Mouse (Mus musculus) MEL (cell line): ENCODE data around the gene Acod1. TPM values are rescaled to one million over a fixed set of nuclear protein-coding genes. Genes with fewer than 3 reads are reported as not detected.

Experiments
- DNase-seq: peaks from one replicate; pipeline ENCODE4 v3.0.0; 2011; ENCODE audit warnings: low read depth, low spot score
- H3K27ac ChIP-seq: 2 replicates; pipeline ENCODE4 v1.5.1; 2012; ENCODE audit warnings: low read depth, mild to moderate bottlenecking, control low read depth, low read length, moderate library complexity; ENCODE audit not compliant: control insufficient read depth
- H3K27me3 ChIP-seq, 2 experiments: fragments of 150-350 bp in 1 of 2; sonication (generic) in 1 of 2; 2 replicates each; pipeline ENCODE4 v1.6.1; 2012; ENCODE audit warnings: low read length in 2 of 2, mild to moderate bottlenecking in 2 of 2, improper control_type of control experiment in 1 of 2, moderate library complexity in 1 of 2; ENCODE audit not compliant: insufficient read depth in 2 of 2, control insufficient read depth in 1 of 2
- H3K36me3 ChIP-seq, 2 experiments: 2 replicates each; pipeline ENCODE4 v1.6.1; 2012 to 2014; ENCODE audit warnings: low read length in 2 of 2, improper control_type of control experiment in 1 of 2, inconsistent platforms in 1 of 2, mild to moderate bottlenecking in 1 of 2; ENCODE audit not compliant: insufficient read depth in 2 of 2, control insufficient read depth in 1 of 2
- H3K4me1 ChIP-seq, 2 experiments: fragments of 150-350 bp in 1 of 2; sonication (generic) in 1 of 2; 2 replicates each; pipeline ENCODE4 v1.6.1; 2012; ENCODE audit warnings: low read length in 2 of 2, improper control_type of control experiment in 1 of 2, mild to moderate bottlenecking in 1 of 2; ENCODE audit not compliant: insufficient read depth in 2 of 2, control insufficient read depth in 1 of 2
- H3K4me3 ChIP-seq, 2 experiments: fragments of 150-350 bp in 1 of 2; sonication (generic) in 1 of 2; 2 replicates each; pipeline ENCODE4 v1.5.1; 2012; ENCODE audit warnings: low read depth in 2 of 2, low read length in 2 of 2, mild to moderate bottlenecking in 2 of 2, moderate library complexity in 2 of 2, control low read depth in 1 of 2, improper control_type of control experiment in 1 of 2; ENCODE audit not compliant: control insufficient read depth in 1 of 2, insufficient read depth in 1 of 2
- H3K79me2 ChIP-seq: 2 replicates; pipeline ENCODE4 v1.6.1; 2012; ENCODE audit warnings: mild to moderate bottlenecking, low read length, moderate library complexity; ENCODE audit not compliant: control insufficient read depth, poor library complexity, insufficient read depth
- H3K9ac ChIP-seq: 2 replicates; pipeline ENCODE4 v1.6.1; 2012; ENCODE audit warnings: low read depth, mild to moderate bottlenecking, control low read depth, low read length, moderate library complexity; ENCODE audit not compliant: control insufficient read depth, poor library complexity, severe bottlenecking
- H3K9me3 ChIP-seq: fragments of 150-350 bp; sonication (generic); replicated peaks from 2 replicates; pipeline ENCODE4 v1.6.1; 2012; ENCODE audit warnings: mild to moderate bottlenecking, low read length, improper control_type of control experiment, moderate library complexity; ENCODE audit not compliant: insufficient read depth
- CHD2 ChIP-seq: IDR thresholded peaks from 2 replicates; pipeline ENCODE4 v1.6.1; 2011; ENCODE audit warnings: low read length, improper control_type of control experiment
- CTCF ChIP-seq, 3 experiments: IDR thresholded peaks in 2 of 3; conservative IDR thresholded peaks in 1 of 3; 2 replicates each; pipeline ENCODE4 v1.5.1; 2011 to 2012; ENCODE audit warnings: low read length in 3 of 3, low read depth in 2 of 3, mild to moderate bottlenecking in 2 of 3, improper control_type of control experiment in 1 of 3, inconsistent platforms in 1 of 3, mixed read lengths in 1 of 3, moderate library complexity in 1 of 3; ENCODE audit not compliant: control insufficient read depth in 1 of 3, insufficient read depth in 1 of 3, poor library complexity in 1 of 3, severe bottlenecking in 1 of 3
- E2F4 ChIP-seq: IDR thresholded peaks from 2 replicates; pipeline ENCODE4 v1.6.1; 2011; ENCODE audit warnings: low read depth, low read length, improper control_type of control experiment, borderline replicate concordance
- GABPA ChIP-seq: IDR thresholded peaks from 2 replicates; pipeline ENCODE4 v1.6.1; 2012; ENCODE audit warnings: low read depth, mild to moderate bottlenecking, inconsistent platforms, low read length, improper control_type of control experiment, moderate library complexity
- JUND ChIP-seq: IDR thresholded peaks from 2 replicates; pipeline ENCODE4 v1.6.1; 2011; ENCODE audit warnings: low read depth, mild to moderate bottlenecking, improper control_type of control experiment, low read length
- MAX ChIP-seq: IDR thresholded peaks from 2 replicates; pipeline ENCODE4 v1.6.1; 2011; ENCODE audit warnings: low read length, improper control_type of control experiment
- MAZ ChIP-seq: IDR thresholded peaks from 2 replicates; pipeline ENCODE4 v1.6.1; 2012; ENCODE audit warnings: low read depth, mild to moderate bottlenecking, inconsistent platforms, low read length, improper control_type of control experiment
- MYB ChIP-seq: IDR thresholded peaks from 2 replicates; pipeline ENCODE4 v1.6.1; 2011; ENCODE audit warnings: mild to moderate bottlenecking, low read depth, low read length, improper control_type of control experiment
- NELFE ChIP-seq: IDR thresholded peaks from 2 replicates; pipeline ENCODE4 v1.6.1; 2011; ENCODE audit warnings: low read depth, low read length, improper control_type of control experiment
- POLR2AphosphoS5 ChIP-seq: IDR thresholded peaks from 2 replicates; pipeline ENCODE4 v1.6.1; 2012; ENCODE audit warnings: low read depth, borderline replicate concordance, mild to moderate bottlenecking, inconsistent platforms, low read length, moderate library complexity, mixed read lengths
- RAD21 ChIP-seq: IDR thresholded peaks from 2 replicates; pipeline ENCODE4 v1.6.1; 2011; ENCODE audit warnings: mild to moderate bottlenecking, low read depth, low read length, improper control_type of control experiment
- RCOR1 ChIP-seq: IDR thresholded peaks from 2 replicates; pipeline ENCODE4 v1.6.1; 2012; ENCODE audit warnings: low read depth, mild to moderate bottlenecking, inconsistent platforms, low read length, improper control_type of control experiment
- TCF12 ChIP-seq: IDR thresholded peaks from 2 replicates; pipeline ENCODE4 v1.6.1; 2014; ENCODE audit warnings: low read depth, mild to moderate bottlenecking, inconsistent platforms, low read length, improper control_type of control experiment, moderate library complexity
- USF1 ChIP-seq: IDR thresholded peaks from 2 replicates; pipeline ENCODE4 v1.6.1; 2014; ENCODE audit warnings: low read depth, mild to moderate bottlenecking, inconsistent platforms, low read length, improper control_type of control experiment, moderate library complexity
- USF2 ChIP-seq, 2 experiments: IDR thresholded peaks; 2 replicates each; pipeline ENCODE4 v1.6.1; 2011 to 2012; ENCODE audit warnings: improper control_type of control experiment in 2 of 2, low read length in 2 of 2, borderline replicate concordance in 1 of 2, inconsistent platforms in 1 of 2, low read depth in 1 of 2, mild to moderate bottlenecking in 1 of 2; ENCODE audit not compliant: insufficient read depth in 1 of 2
- ZMIZ1 ChIP-seq: IDR thresholded peaks from 2 replicates; pipeline ENCODE4 v1.6.1; 2012; ENCODE audit warnings: low read depth, mild to moderate bottlenecking, inconsistent platforms, low read length, improper control_type of control experiment, moderate library complexity
- polyA plus RNA-seq, 2 experiments: library from polyadenylated mRNA; stranded (reverse) in 1 of 2; unstranded in 1 of 2; fragments of >175 nt in 1 of 2; fragments of >200 nt in 1 of 2; gene quantifications; 2 replicates each; pipeline versions ENCODE4 v1.2.1 to v1.2.4; 2012; ENCODE audit warnings: low replicate concordance in 2 of 2, low read depth in 1 of 2; ENCODE audit not compliant: insufficient read length in 2 of 2, insufficient read depth in 1 of 2, missing spikeins in 1 of 2
- total RNA-seq: library from RNA; depleted of rRNA; stranded (reverse); fragments of 300-350 nt; gene quantifications from 2 replicates; pipeline ENCODE4 v1.2.3, GENCODE M21; 2012

Acod1 gene
- total and polyA plus RNA-seq, 3 experiments: not detected

- Histone ChIP-seq H3K36me3 (peaks cover 0 to 6% of the 10 kb centered on the region in 2 experiments; a peak in 2 of 4 replicates), H3K4me3 (no peak overlapping the region), H3K9me3 (no peaks in the 10 kb centered on the region), H3K27me3 (no peaks in the 10 kb centered on the region), H3K79me2 (peaks cover 2% of the 10 kb centered on the region; the same call in 1 of the 2 replicates), H3K9ac (no peak overlapping the region), H3K4me1 (no peaks in the 10 kb centered on the region; a peak in 1 of 4 replicates), H3K27ac (no peak overlapping the region)
- TF ChIP-seq RAD21 (no peak), POLR2AphosphoS5 (no peak), E2F4 (no peak), MAZ (no peak), CHD2 (no peak), GABPA (no peak), CTCF (IDR thresholded peaks at IDR 0.05 in 2 of 3, conservative IDR thresholded peaks at IDR 0.05 in 1 of 3; ENCODE audit: control insufficient read depth in 1 of 3, insufficient read depth in 1 of 3, low read depth in 2 of 3, low read length in 3 of 3, poor library complexity in 1 of 3, severe bottlenecking in 1 of 3) (no peak), USF1 (no peak), TCF12 (no peak), MAX (no peak), JUND (no peak), MYB (no peak), RCOR1 (no peak)
- no peak for DNase-seq
Measured at GRCm38 (mm10) chr14:103072731-103073130, 26.0 kb downstream of the Acod1 start.

DNA sequence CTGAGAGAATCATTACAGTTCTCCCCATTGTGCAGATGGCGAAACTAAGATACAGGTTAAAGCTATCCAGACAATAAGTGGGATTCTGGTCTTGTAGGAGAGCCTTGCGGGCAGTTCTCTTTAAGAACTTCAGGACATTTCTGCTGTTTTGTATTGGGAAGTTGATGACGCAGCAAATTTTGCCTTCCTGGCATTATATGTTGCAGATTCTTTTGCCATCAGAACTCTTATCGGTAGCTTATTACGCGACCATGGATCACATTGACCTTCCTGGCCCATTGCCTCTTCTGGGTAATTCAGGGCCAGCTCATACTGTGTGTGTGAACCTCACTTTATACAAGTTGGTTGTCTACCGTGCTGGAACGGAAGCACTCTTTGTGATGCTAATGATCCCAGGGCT is 27.0 kb downstream of the Acod1 start:
- no peaks in the 10 kb centered on the region for H3K27me3 ChIP-seq
- no peak for DNase-seq
- no peak overlapping the region for H3K9ac ChIP-seq
- peaks cover 0 to 5% of the 10 kb centered on the region in 2 experiments; a peak in 2 of 4 replicates for H3K36me3 ChIP-seq
- no peaks in the 10 kb centered on the region; a peak in 1 of 4 replicates for H3K4me1 ChIP-seq
- H3K79me2 ChIP-seq: peaks cover 2% of the 10 kb centered on the region; the same call in 1 of the 2 replicates
- no peak overlapping the region for H3K4me3 ChIP-seq
- no peaks in the 10 kb centered on the region for H3K9me3 ChIP-seq
- TF ChIP-seq ZMIZ1 (no peak), USF2 (IDR thresholded peaks at IDR 0.05; ENCODE audit: borderline replicate concordance in 1 of 2, insufficient read depth in 1 of 2, low read depth in 1 of 2, low read length in 2 of 2) (no peak), CTCF (IDR thresholded peaks at IDR 0.05 in 2 of 3, conservative IDR thresholded peaks at IDR 0.05 in 1 of 3; ENCODE audit: control insufficient read depth in 1 of 3, insufficient read depth in 1 of 3, low read depth in 2 of 3, low read length in 3 of 3, poor library complexity in 1 of 3, severe bottlenecking in 1 of 3) (no peak), NELFE (no peak)
- H3K27ac ChIP-seq: no peak overlapping the region
